Mouse (Mus musculus) CH12.LX (cell line): Measurements from ENCODE around the gene Mfap2. TPM values are rescaled to one million over a fixed set of nuclear protein-coding genes. Genes with fewer than 3 reads are reported as not detected.
A peak's percentile ranks its signal among the peaks of the same experiment; 100 is the strongest.

ENCODE experiments used
- DNase-seq: peaks from one replicate; pipeline ENCODE4 v3.0.0-alpha.2; 2013; ENCODE audit errors: extremely low read depth
- H3K27ac ChIP-seq: 2 replicates; pipeline ENCODE4 v1.5.1; 2012; ENCODE audit warnings: low read depth, mild to moderate bottlenecking, control low read depth, moderate library complexity; ENCODE audit not compliant: insufficient read depth
- H3K27me3 ChIP-seq: replicated peaks from 2 replicates; pipeline ENCODE3; 2012; ENCODE audit warnings: inconsistent platforms
- H3K36me3 ChIP-seq, 2 experiments: replicated peaks in 1 of 2; 2 replicates each; pipeline versions ENCODE3 to v1.6.1; 2012; ENCODE audit warnings: inconsistent platforms in 1 of 2, low read length in 1 of 2, mild to moderate bottlenecking in 1 of 2, mixed read lengths in 1 of 2, moderate library complexity in 1 of 2; ENCODE audit not compliant: control insufficient read depth in 1 of 2, insufficient read depth in 1 of 2
- H3K4me1 ChIP-seq, 2 experiments: 2 replicates each; pipeline ENCODE4 v1.6.1; 2012; ENCODE audit warnings: inconsistent platforms in 1 of 2, moderate library complexity in 1 of 2; ENCODE audit not compliant: insufficient read depth in 2 of 2, control insufficient read depth in 1 of 2
- H3K4me2 ChIP-seq: 2 replicates; pipeline ENCODE4 v1.6.1; 2012; ENCODE audit warnings: low read depth, mild to moderate bottlenecking, control low read depth; ENCODE audit not compliant: poor library complexity, insufficient read depth, severe bottlenecking
- H3K4me3 ChIP-seq, 3 experiments: fragments of 150-350 bp in 1 of 3; sonication (generic) in 1 of 3; replicated peaks in 1 of 3; 2 replicates each; pipeline versions ENCODE3 to v1.5.1; 2011 to 2012; ENCODE audit warnings: low read depth in 2 of 3, low read length in 2 of 3, mild to moderate bottlenecking in 2 of 3, moderate library complexity in 2 of 3, control low read depth in 1 of 3, improper control_type of control experiment in 1 of 3, inconsistent platforms in 1 of 3, mixed read lengths in 1 of 3; ENCODE audit not compliant: poor library complexity in 1 of 3
- H3K79me2 ChIP-seq: replicated peaks from 2 replicates; pipeline ENCODE4 v1.6.1; 2012; ENCODE audit warnings: mild to moderate bottlenecking, moderate library complexity; ENCODE audit not compliant: control insufficient read depth, poor library complexity, insufficient read depth, severe bottlenecking; ENCODE audit errors: extremely low read depth
- H3K9ac ChIP-seq: 2 replicates; pipeline ENCODE4 v1.6.1; 2012; ENCODE audit warnings: low read depth, mild to moderate bottlenecking, control low read depth, moderate library complexity; ENCODE audit not compliant: insufficient read depth
- H3K9me3 ChIP-seq: replicated peaks from 2 replicates; pipeline ENCODE3; 2012; ENCODE audit warnings: low read length, inconsistent platforms, mixed read lengths
- CHD2 ChIP-seq: IDR thresholded peaks from 2 replicates; pipeline ENCODE4 v1.6.1; 2011; ENCODE audit warnings: low read length, improper control_type of control experiment
- E2F4 ChIP-seq: IDR thresholded peaks from 2 replicates; pipeline ENCODE4 v1.6.1; 2011; ENCODE audit warnings: low read depth, low read length, improper control_type of control experiment; ENCODE audit not compliant: insufficient replicate concordance
- ETS1 ChIP-seq: conservative IDR thresholded peaks from 2 replicates; pipeline ENCODE4 v1.6.1; 2012; ENCODE audit warnings: low read depth, mild to moderate bottlenecking, inconsistent platforms, low read length, improper control_type of control experiment, moderate library complexity
- GABPA ChIP-seq: IDR thresholded peaks from 2 replicates; pipeline ENCODE4 v1.6.1; 2012; ENCODE audit warnings: low read depth, low read length, improper control_type of control experiment, inconsistent platforms; ENCODE audit not compliant: insufficient replicate concordance
- IRF4 ChIP-seq: IDR thresholded peaks from 2 replicates; pipeline ENCODE4 v1.6.1; 2014; ENCODE audit warnings: low read depth, mild to moderate bottlenecking, inconsistent platforms, low read length, improper control_type of control experiment
- KAT2A ChIP-seq: IDR thresholded peaks from 2 replicates; pipeline ENCODE4 v1.6.1; 2012; ENCODE audit warnings: low read length, improper control_type of control experiment, inconsistent platforms; ENCODE audit not compliant: insufficient replicate concordance
- MAFK ChIP-seq: IDR thresholded peaks from 2 replicates; pipeline ENCODE4 v1.6.1; 2011; ENCODE audit warnings: low read length, improper control_type of control experiment; ENCODE audit not compliant: insufficient replicate concordance
- MAZ ChIP-seq: IDR thresholded peaks from 2 replicates; pipeline ENCODE4 v1.6.1; 2012; ENCODE audit warnings: low read depth, mild to moderate bottlenecking, inconsistent platforms, low read length, improper control_type of control experiment, moderate library complexity
- MYC ChIP-seq: IDR thresholded peaks from 2 replicates; pipeline ENCODE4 v1.6.1; 2011; ENCODE audit warnings: low read depth, mild to moderate bottlenecking, improper control_type of control experiment, low read length
- RCOR1 ChIP-seq: conservative IDR thresholded peaks from 2 replicates; pipeline ENCODE4 v1.6.1; 2012; ENCODE audit warnings: low read depth, mild to moderate bottlenecking, inconsistent platforms, low read length, improper control_type of control experiment
- SIN3A ChIP-seq: IDR thresholded peaks from 2 replicates; pipeline ENCODE4 v1.6.1; 2012; ENCODE audit warnings: low read length, improper control_type of control experiment, inconsistent platforms
- TBP ChIP-seq: conservative IDR thresholded peaks from 2 replicates; pipeline ENCODE4 v1.6.1; 2011; ENCODE audit warnings: low read depth, low read length, improper control_type of control experiment
- TCF12 ChIP-seq: IDR thresholded peaks from 2 replicates; pipeline ENCODE4 v1.6.1; 2014; ENCODE audit warnings: low read depth, mild to moderate bottlenecking, inconsistent platforms, low read length, improper control_type of control experiment
- USF1 ChIP-seq: IDR thresholded peaks from 2 replicates; pipeline ENCODE4 v1.6.1; 2014; ENCODE audit warnings: low read depth, mild to moderate bottlenecking, inconsistent platforms, low read length, improper control_type of control experiment
- dilution Hi-C: fragments of 300-500 bp; cut with MboI; formaldehyde crosslinking; loops from 2 replicates; pipeline ENCODE4 v1.14.3; 2020; ENCODE audit warnings: low sequenced_read_pairs; ENCODE audit not compliant: extremely low pct_unique_long_range_greater_than_20kb, extremely low pct_ligation_motif_present
- in situ Hi-C: fragments of 300-500 bp; cut with MboI; formaldehyde crosslinking; loops from 3 replicates; pipeline ENCODE4 v1.14.3; 2019; ENCODE audit warnings: low sequenced_read_pairs, low pct_ligation_motif_present, low pct_unique_long_range_greater_than_20kb, mixed read lengths
- polyA plus RNA-seq: library from polyadenylated mRNA; unstranded; fragments of >175 nt; gene quantifications from 2 replicates; pipeline ENCODE4 v1.2.1, GENCODE M21; 2012; ENCODE audit warnings: low read depth; ENCODE audit not compliant: insufficient read length
- total RNA-seq, 2 experiments: library from RNA; depleted of rRNA; stranded (reverse); fragments of 300-350 nt in 1 of 2; fragments of >200 nt in 1 of 2; gene quantifications; 2 replicates each; pipeline ENCODE4 v1.2.3; 2012 to 2014

The Mfap2 gene
- total and polyA plus RNA-seq, 3 experiments, result not detected

- H3K27ac ChIP-seq, result no peak overlapping the region
- in situ Hi-C loops, result no loop called here
Measured at GRCm38 (mm10) chr4:141053568-141054161, 43.4 kb downstream of the Mfap2 start.

GRCm38 (mm10) chr4:141056970-141057369 is 46.8 kb downstream of the Mfap2 start:
- TF ChIP-seq KAT2A, result no peak
- no peak for TF ChIP-seq MYC
- TF ChIP-seq MAFK, result no peak
- TF ChIP-seq E2F4, result no peak
- Histone ChIP-seq H3K9ac (no peak overlapping the region), H3K4me1 (peaks cover 0 to 22% of the 10 kb centered on the region in 2 experiments; a peak in 2 of 4 replicates), H3K9me3 (no peaks in the 10 kb centered on the region), H3K36me3 (peaks cover 0 to 35% of the 10 kb centered on the region in 2 experiments), H3K4me2 (no peak overlapping the region), H3K27ac (no peak overlapping the region), H3K4me3 (no peak overlapping the region), H3K79me2 (no peaks in the 10 kb centered on the region), H3K27me3 (no peaks in the 10 kb centered on the region)
- no peak for DNase-seq
- in situ Hi-C loops (no loop called here), dilution Hi-C loops (no loop called here)

More at GRCm38 (mm10) chr4:141053568-141054161, 43.4 kb downstream of the Mfap2 start:
- peaks cover 4 to 21% of the 10 kb centered on the region in 2 experiments; a peak in 3 of 4 replicates for H3K4me1 ChIP-seq
- no peak overlapping the region for H3K4me2 ChIP-seq
- no peaks in the 10 kb centered on the region for H3K27me3 ChIP-seq
- H3K36me3 ChIP-seq, result peaks cover 0 to 47% of the 10 kb centered on the region in 2 experiments
- no peak overlapping the region for H3K4me3 ChIP-seq
- DNase-seq, result peak; percentile 41
- H3K9ac ChIP-seq, result no peak overlapping the region
- no peak for TF ChIP-seq TBP
- no peak for TF ChIP-seq USF1
- no peak for TF ChIP-seq ETS1
- no peak for TF ChIP-seq IRF4
- TF ChIP-seq KAT2A, result no peak
- TF ChIP-seq CHD2, result no peak
- no peak for TF ChIP-seq MAZ
- TF ChIP-seq, all 38 proteins: peak for 0
- dilution Hi-C loops, result no loop called here
- Histone ChIP-seq H3K9me3 (no peaks in the 10 kb centered on the region), H3K79me2 (no peaks in the 10 kb centered on the region)

- dilution Hi-C loops, result no loop called here
- no peak for TF ChIP-seq GABPA
- TF ChIP-seq USF1, result no peak
- no peak for TF ChIP-seq RCOR1
- no peak for TF ChIP-seq SIN3A
- no peak for TF ChIP-seq TCF12
- TF ChIP-seq, all 38 proteins: peak for 0
- H3K9me3 ChIP-seq, result no peaks in the 10 kb centered on the region
- no peak overlapping the region for H3K27ac ChIP-seq
- peaks cover 0 to 15% of the 10 kb centered on the region in 2 experiments; a peak in 2 of 4 replicates for H3K4me1 ChIP-seq
- no peak overlapping the region for H3K4me3 ChIP-seq
- H3K79me2 ChIP-seq, result no peaks in the 10 kb centered on the region
- no peak overlapping the region for H3K4me2 ChIP-seq
- H3K9ac ChIP-seq, result no peak overlapping the region
- peaks cover 0 to 25% of the 10 kb centered on the region in 2 experiments for H3K36me3 ChIP-seq
- no peak for DNase-seq
- no peaks in the 10 kb centered on the region for H3K27me3 ChIP-seq
- in situ Hi-C loops, result no loop called here
Measured at GRCm38 (mm10) chr4:141058835-141059234, 48.6 kb downstream of the Mfap2 start.
